Mouse (Mus musculus): ENCODE measurements around the gene Bcas1. TPM values are rescaled to one million over a fixed set of nuclear protein-coding genes. Genes with fewer than 3 reads are reported as not detected.

Gene Bcas1
- polyA plus RNA-seq, 1 experiment from 2014 or later = 7.0 TPM

GRCm38 (mm10) chr2:170421924-170422323, 5.7 kb downstream of the Bcas1 start:
- 39% methylated on average over 4 of the region's 4 CpGs for WGBS (ENCODE audit: insufficient replicate concordance)
- H3K9me3 ChIP-seq (replicated peaks) = no peaks in the 10 kb centered on the region
- no peaks in the 10 kb centered on the region for H3K27me3 ChIP-seq
- H3K4me3 ChIP-seq (replicated peaks) = no peak overlapping the region
- no peak overlapping the region for H3K27ac ChIP-seq (replicated peaks)
- H3K9ac ChIP-seq = no peak overlapping the region
- no peak overlapping the region for H3K4me2 ChIP-seq
- H3K4me1 ChIP-seq (replicated peaks) = no peaks in the 10 kb centered on the region
- H3K36me3 ChIP-seq (replicated peaks) = no peaks in the 10 kb centered on the region
- no peak for ATAC-seq (ENCODE audit: insufficient read depth)

GRCm38 (mm10) chr2:170418748-170419147, 8.9 kb downstream of the Bcas1 start:
- ATAC-seq (ENCODE audit: insufficient read depth) = no peak
- no peaks in the 10 kb centered on the region for H3K27me3 ChIP-seq
- H3K4me3 ChIP-seq (replicated peaks) = no peak overlapping the region
- no peaks in the 10 kb centered on the region for H3K9me3 ChIP-seq (replicated peaks)
- H3K27ac ChIP-seq (replicated peaks) = no peak overlapping the region
- no peak overlapping the region for H3K4me2 ChIP-seq
- WGBS (ENCODE audit: insufficient replicate concordance) = 47% methylated on average over 10 of the region's 10 CpGs
- H3K36me3 ChIP-seq (replicated peaks) = no peaks in the 10 kb centered on the region
- no peaks in the 10 kb centered on the region for H3K4me1 ChIP-seq (replicated peaks)
- H3K9ac ChIP-seq = no peak overlapping the region

GRCm38 (mm10) chr2:170411490-170412168, 16.0 kb downstream of the Bcas1 start:
- WGBS (ENCODE audit: insufficient replicate concordance) = 8% methylated on average over 13 of the region's 13 CpGs
- Histone ChIP-seq H3K27ac (replicated peaks) (no peak overlapping the region), H3K4me2 (no peak overlapping the region)

GRCm38 (mm10) chr2:170410677-170411489, 16.8 kb downstream of the Bcas1 start:
- H3K27me3 ChIP-seq = peaks cover 23% of the 10 kb centered on the region
- ATAC-seq (ENCODE audit: insufficient read depth) = no peak
- H3K4me2 ChIP-seq = no peak overlapping the region
- 28% methylated on average over 23 of the region's 23 CpGs for WGBS (ENCODE audit: insufficient replicate concordance)
- no peak overlapping the region for H3K9ac ChIP-seq
- H3K4me3 ChIP-seq (replicated peaks) = no peak overlapping the region
- no peaks in the 10 kb centered on the region for H3K4me1 ChIP-seq (replicated peaks)
- H3K36me3 ChIP-seq (replicated peaks) = no peaks in the 10 kb centered on the region
- H3K27ac ChIP-seq (replicated peaks) = no peak overlapping the region
- no peaks in the 10 kb centered on the region for H3K9me3 ChIP-seq (replicated peaks)

More at GRCm38 (mm10) chr2:170411490-170412168, 16.0 kb downstream of the Bcas1 start:
- Histone ChIP-seq H3K4me3 (replicated peaks) (no peak overlapping the region), H3K36me3 (replicated peaks) (no peaks in the 10 kb centered on the region), H3K9ac (no peak overlapping the region), H3K27me3 (peaks cover 23% of the 10 kb centered on the region), H3K9me3 (replicated peaks) (no peaks in the 10 kb centered on the region), H3K4me1 (replicated peaks) (no peaks in the 10 kb centered on the region)
- ATAC-seq (ENCODE audit: insufficient read depth) = no peak

GRCm38 (mm10) chr2:170406438-170406837, 21.2 kb downstream of the Bcas1 start:
- Histone ChIP-seq H3K9me3 (replicated peaks) (no peaks in the 10 kb centered on the region), H3K9ac (no peak overlapping the region), H3K27me3 (peaks cover 13% of the 10 kb centered on the region), H3K4me1 (replicated peaks) (no peaks in the 10 kb centered on the region), H3K4me3 (replicated peaks) (no peak overlapping the region), H3K27ac (replicated peaks) (no peak overlapping the region), H3K36me3 (replicated peaks) (no peaks in the 10 kb centered on the region), H3K4me2 (no peak overlapping the region)
- WGBS (ENCODE audit: insufficient replicate concordance) = 69% methylated on average over 14 of the region's 14 CpGs
- no peak for ATAC-seq (ENCODE audit: insufficient read depth)

GRCm38 (mm10) chr2:170404781-170405573, 22.7 kb downstream of the Bcas1 start:
- Histone ChIP-seq H3K36me3 (replicated peaks) (no peaks in the 10 kb centered on the region), H3K4me1 (replicated peaks) (no peaks in the 10 kb centered on the region; the same call in 1 of the 2 replicates), H3K4me3 (replicated peaks) (no peak overlapping the region), H3K9ac (no peak overlapping the region), H3K27me3 (peaks cover 11% of the 10 kb centered on the region), H3K9me3 (replicated peaks) (no peaks in the 10 kb centered on the region), H3K27ac (replicated peaks) (no peak overlapping the region), H3K4me2 (0 out of 2 replicates have a peak overlapping the region, but pooled peaks have one; percentile 8)
- 34% methylated on average over 18 of the region's 18 CpGs for WGBS (ENCODE audit: insufficient replicate concordance)
- no peak for ATAC-seq (ENCODE audit: insufficient read depth)

GRCm38 (mm10) chr2:170403666-170404385, 23.8 kb downstream of the Bcas1 start:
- Histone ChIP-seq H3K4me2 (no peak overlapping the region), H3K9me3 (replicated peaks) (no peaks in the 10 kb centered on the region)
- WGBS (ENCODE audit: insufficient replicate concordance) = 39% methylated on average over 10 of the region's 10 CpGs

GRCm38 (mm10) chr2:170401211-170401799, 26.3 kb downstream of the Bcas1 start:
- no peaks in the 10 kb centered on the region; the same call in 1 of the 2 replicates for H3K4me1 ChIP-seq (replicated peaks)
- peak overlapping the region; percentile 21; the same call in 1 of the 2 replicates for H3K4me3 ChIP-seq (replicated peaks)
- no peak overlapping the region for H3K9ac ChIP-seq
- 0 out of 2 replicates have a peak, but pooled peaks have one; percentile 40 for ATAC-seq (ENCODE audit: insufficient read depth)
- peak overlapping the region; percentile 52 for H3K4me2 ChIP-seq
- WGBS (ENCODE audit: insufficient replicate concordance) = 1% methylated on average over 17 of the region's 17 CpGs
- no peak overlapping the region for H3K27ac ChIP-seq (replicated peaks)
- no peaks in the 10 kb centered on the region for H3K36me3 ChIP-seq (replicated peaks)
- no peaks in the 10 kb centered on the region for H3K9me3 ChIP-seq (replicated peaks)
- H3K27me3 ChIP-seq = peaks cover 7% of the 10 kb centered on the region

More at GRCm38 (mm10) chr2:170403666-170404385, 23.8 kb downstream of the Bcas1 start:
- Histone ChIP-seq H3K27ac (replicated peaks) (no peak overlapping the region), H3K9ac (no peak overlapping the region), H3K27me3 (peaks cover 7% of the 10 kb centered on the region), H3K4me1 (replicated peaks) (no peaks in the 10 kb centered on the region; the same call in 1 of the 2 replicates), H3K36me3 (replicated peaks) (no peaks in the 10 kb centered on the region), H3K4me3 (replicated peaks) (no peak overlapping the region)
- no peak for ATAC-seq (ENCODE audit: insufficient read depth)

- 6% methylated on average over 10 of the region's 10 CpGs for WGBS (ENCODE audit: insufficient replicate concordance)
- ATAC-seq (ENCODE audit: insufficient read depth) = no peak
- Histone ChIP-seq H3K27me3 (peaks cover 7% of the 10 kb centered on the region), H3K9me3 (replicated peaks) (no peaks in the 10 kb centered on the region), H3K9ac (no peak overlapping the region), H3K36me3 (replicated peaks) (no peaks in the 10 kb centered on the region), H3K4me2 (peak overlapping the region; percentile 52), H3K27ac (replicated peaks) (no peak overlapping the region), H3K4me1 (replicated peaks) (no peaks in the 10 kb centered on the region; the same call in 1 of the 2 replicates), H3K4me3 (replicated peaks) (no peak overlapping the region)
Measured at GRCm38 (mm10) chr2:170400666-170401065, 27.0 kb downstream of the Bcas1 start.

- 83% methylated on average over 1 of the region's 1 CpGs for whole genome bisulfite sequencing (ENCODE audit: insufficient replicate concordance)
- peaks cover 4% of the 10 kb centered on the region; the same call in 1 of the 2 replicates for H3K4me1 ChIP-seq (replicated peaks)
- H3K9ac ChIP-seq = no peak overlapping the region
- no peak overlapping the region for H3K4me2 ChIP-seq
- ATAC-seq (ENCODE audit: insufficient read depth) = peak; percentile 68
- H3K27ac ChIP-seq (replicated peaks) = 0 out of 2 replicates have a peak overlapping the region, but pooled peaks have one; percentile 35
- no peak overlapping the region for H3K4me3 ChIP-seq (replicated peaks)
- H3K9me3 ChIP-seq (replicated peaks) = no peaks in the 10 kb centered on the region
- H3K27me3 ChIP-seq = no peaks in the 10 kb centered on the region
- no peaks in the 10 kb centered on the region for H3K36me3 ChIP-seq (replicated peaks)
Measured at GRCm38 (mm10) chr2:170391994-170392393, 35.7 kb downstream of the Bcas1 start.
